Mouse (Mus musculus) olfactory bulb, adult 2 months (tissue): ENCODE measurements around the gene Thap4.

Source experiments
- CTCF ChIP-seq: fragments of 200-500 bp; IDR thresholded peaks from 2 replicates; pipeline ENCODE4 v1.5.1; 2012; ENCODE audit warnings: low read depth, mild to moderate bottlenecking, low read length, moderate library complexity; ENCODE audit not compliant: insufficient read depth
- POLR2A ChIP-seq: fragments of 200-500 bp; IDR thresholded peaks from 2 replicates; pipeline ENCODE4 v1.6.1; 2012; ENCODE audit warnings: mild to moderate bottlenecking, low read depth, low read length, moderate library complexity; ENCODE audit not compliant: insufficient read depth

GRCm38 (mm10) chr1:93693943-93694342, 60.7 kb downstream of the Thap4 start:
- TF ChIP-seq POLR2A = no peak
- TF ChIP-seq CTCF = no peak
